Mouse (Mus musculus) ovary, postnatal 14 days (tissue): Measurements from ENCODE around the gene D6Wsu163e.
A peak's percentile ranks its signal among the peaks of the same experiment; 100 is the strongest.

ENCODE experiments used
- DNase-seq: peaks from one replicate; pipeline ENCODE4 v3.0.0; 2022; ENCODE audit warnings: low spot score

Gene D6Wsu163e

DNA sequence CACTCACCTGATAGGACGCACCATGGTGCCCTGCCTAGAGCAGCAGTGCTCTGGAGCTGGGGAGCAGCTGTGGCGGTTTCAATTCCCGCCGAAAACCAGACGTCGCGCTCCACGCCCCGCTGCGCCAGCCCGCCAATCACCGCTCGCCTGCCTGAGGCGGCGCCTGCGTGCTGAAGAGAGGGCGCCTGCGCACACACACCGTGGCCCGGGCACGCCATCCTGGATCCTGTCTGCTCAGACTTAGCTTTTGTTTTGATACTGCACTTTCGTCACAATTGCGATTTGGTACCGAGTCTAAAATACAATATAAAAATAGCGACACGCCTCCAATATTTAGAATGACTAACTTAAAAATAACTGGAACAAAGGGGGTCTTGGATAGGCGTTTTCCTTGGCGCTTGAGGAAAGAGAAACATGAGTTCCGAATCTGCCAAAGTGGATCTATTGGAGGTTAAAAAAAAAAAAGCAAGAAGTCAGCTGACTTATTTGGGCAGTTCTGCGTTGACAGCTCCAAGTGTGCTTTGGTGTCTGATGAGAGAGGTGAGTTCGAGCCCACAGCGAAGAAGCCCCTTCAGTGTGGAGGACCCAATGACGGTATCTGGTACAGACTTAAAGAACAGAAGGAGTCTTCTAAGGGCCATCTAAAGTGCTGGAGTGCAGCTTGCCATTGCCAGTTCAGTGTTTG is at the start of gene D6Wsu163e, which contains the start of gene Rad51ap1:
Gene D6Wsu163e, plus strand, starts transcription at position 476 of the 685 bp plus-strand sequence.
Gene Rad51ap1, minus strand, starts transcription at position 101 of the 685 bp plus-strand sequence.
- DNase-seq = peak; percentile 90

DNA sequence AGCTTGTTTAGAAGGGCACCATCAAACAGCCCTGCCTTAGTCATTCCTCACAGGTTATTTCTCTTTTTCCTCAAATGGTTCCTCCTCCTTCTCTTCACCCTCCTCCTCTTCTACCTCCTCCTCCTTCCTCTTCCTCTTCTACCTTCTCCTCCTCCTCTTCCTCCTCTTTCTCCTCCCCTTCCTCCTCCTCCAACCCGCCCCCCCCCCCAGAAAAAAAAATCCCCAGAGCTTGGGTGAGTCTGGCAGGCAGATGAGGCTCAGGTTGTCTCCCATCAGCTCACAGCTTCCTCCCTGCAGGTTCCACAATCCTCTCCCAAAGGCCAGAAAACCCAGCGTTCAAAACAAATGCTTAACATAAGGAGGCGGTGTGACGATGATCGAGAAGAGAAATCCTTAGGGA is 32.4 kb upstream of the D6Wsu163e start:
- DNase-seq = no peak

DNA sequence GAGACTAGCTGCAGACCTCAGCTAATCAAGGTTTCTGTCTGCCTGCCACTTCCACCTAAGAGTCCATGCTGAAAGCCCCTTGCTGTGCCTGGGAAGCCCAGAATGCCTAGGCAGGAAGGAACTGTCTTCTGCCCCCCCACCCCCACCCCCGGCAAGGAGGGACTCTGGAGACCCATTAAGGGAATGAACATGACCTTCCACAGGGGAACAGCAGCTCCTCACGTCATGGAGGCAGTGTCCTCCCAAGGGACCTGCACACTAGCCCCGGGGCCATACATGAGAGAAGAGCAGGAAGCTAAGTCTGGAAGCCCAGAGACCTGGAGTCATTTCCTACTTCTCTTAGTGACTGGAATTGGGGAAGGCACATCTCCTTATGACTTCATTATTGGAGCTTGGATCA is 31.9 kb upstream of the D6Wsu163e start:
- DNase-seq = no peak

DNA sequence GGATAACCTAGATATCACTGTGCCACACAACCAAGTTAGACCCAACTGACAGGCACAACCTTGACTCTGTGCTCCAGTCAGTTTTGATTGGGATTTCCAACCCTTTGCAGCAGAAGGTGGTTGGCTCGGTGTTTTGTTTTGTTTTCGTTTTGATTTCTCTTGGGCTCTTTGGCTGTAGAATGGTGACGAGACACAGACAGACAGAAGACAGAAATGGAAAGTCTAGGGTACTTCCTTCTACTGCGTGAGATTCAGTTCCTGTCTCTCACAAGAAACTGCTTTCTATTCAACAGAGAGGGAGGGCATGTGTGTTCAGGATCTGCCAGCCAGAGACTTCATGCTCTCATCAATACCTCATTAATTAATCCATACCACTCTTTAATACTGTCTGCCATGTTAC is 29.0 kb upstream of the D6Wsu163e start:
- no peak for DNase-seq

DNA sequence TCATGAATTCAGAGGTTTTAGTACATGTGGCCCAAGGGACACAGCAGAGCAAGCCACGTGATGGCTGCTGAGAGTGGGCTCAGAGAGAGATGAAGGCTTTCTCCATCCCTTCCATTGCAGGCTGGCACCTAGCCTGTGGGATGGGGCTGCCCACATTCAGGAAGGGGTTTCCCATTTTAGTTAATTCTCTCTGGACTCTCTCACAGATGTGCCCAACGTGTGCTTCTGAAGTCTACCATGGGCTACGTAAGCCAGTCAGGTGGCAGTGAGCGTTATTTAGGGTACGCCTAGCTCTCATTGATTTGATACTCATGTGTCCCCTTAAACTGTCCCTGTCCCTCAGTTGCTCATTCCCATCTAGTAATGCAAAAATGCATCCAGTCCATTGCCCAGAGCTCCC is 24.8 kb upstream of the D6Wsu163e start:
- DNase-seq = no peak

DNA sequence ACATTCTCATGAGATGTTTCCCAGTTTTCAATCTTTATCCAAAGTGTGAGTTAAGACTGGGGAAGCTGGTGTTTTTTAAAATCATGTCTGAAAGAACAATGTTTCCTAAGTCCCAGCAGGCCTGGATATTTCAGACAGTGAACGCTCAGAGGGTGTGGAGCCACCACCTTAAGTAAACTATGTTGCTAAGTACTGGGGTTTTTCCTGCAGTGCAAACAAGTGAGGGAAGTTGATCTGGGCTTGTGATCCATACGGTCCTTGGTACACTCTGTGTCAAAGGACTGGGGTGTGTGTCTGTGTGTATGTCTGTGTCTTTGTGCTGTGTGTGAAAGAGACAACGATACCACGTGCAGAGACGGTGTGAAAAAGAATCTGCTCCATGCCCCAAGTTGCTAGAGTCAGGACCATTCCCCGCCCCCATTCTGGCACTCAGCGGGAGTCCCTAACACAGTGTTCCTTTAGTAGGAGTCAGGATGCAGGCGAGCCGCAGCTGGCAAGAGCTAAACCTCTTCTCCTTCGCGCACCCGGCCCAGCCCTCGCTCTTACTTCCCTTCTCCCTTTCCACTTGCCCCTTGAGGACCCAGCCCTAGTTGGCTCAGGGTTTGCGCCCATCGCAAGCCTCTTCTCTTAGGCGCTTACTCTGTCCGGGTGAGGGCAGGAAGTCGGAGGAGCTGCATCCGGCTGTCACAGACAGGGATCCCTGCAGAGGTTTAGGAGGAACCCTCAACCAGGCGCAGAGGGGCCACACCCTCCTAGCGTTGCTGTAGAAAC is 18.5 kb upstream of the D6Wsu163e start, which contains the start of gene Dyrk4:
Gene Dyrk4, minus strand, starts transcription at position 729 of the 771 bp plus-strand sequence.
- DNase-seq = peak; percentile 3

DNA sequence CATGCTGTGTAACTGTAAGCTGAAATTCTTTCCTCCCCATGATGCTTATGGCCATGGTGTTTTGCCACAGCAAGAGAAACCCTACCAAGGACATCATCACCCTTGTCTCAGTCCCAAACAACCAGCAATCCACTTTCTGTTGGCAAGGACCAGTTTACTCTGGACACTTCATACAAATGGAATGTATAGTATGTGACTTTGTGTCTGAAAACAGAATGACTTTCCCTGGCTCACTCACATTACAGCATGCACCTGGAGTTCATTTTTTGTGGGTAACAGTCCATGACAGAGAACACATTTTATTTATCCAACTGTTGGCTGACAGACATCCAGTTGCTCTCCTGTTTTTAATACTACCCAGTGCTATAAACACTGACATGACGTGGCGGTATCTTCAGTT is 6.9 kb upstream of the D6Wsu163e start:
- no peak for DNase-seq

DNA sequence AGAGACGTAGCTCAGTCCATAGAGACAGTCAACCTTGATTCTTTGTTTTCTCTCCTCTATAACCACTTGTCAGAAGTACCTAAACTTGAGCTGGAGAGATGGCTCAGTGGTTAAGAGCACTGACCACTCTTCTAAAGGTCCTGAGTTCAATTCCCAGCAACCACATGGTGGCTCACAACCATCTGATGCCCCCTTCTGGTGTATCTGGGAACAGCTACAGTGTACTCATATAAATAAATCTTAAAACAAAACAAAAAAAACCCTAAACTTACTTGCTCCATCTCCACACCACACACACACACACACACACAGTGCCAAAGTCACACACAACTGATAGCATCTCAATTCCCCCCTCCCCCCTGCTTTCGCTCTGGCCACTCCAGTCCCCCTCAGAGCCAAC is 1.7 kb upstream of the D6Wsu163e start:
- no peak for DNase-seq

DNA sequence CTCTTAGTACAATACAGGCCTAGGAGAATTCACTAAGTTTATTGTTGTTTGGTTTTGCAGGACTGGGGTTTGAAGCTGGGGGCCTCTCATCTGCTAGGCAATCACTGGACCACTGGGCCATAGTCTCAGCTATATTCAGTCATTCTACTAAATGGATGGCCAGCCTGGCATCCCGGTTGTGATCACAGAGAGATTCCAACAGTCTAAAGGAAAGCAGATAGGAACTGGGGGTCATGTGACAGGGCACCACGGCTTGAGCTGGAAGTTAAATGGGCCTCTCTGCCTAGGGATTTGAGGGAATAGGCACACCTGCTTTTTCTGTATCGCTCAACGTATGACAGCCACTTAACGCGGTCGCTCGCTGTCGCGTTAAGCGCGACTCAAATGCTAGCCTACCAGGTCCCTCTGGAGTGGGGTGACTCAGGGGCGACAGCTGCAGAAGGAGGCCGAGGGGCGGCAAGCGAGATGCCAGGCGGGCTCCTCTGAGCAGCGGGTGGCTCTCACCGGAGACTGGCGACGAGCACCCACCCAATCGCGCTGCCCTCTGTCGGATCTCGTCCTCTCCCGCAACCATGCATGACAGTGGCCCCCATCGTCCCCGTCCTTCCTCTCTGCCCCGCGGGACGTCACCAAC is 792 bp upstream of the D6Wsu163e start:
- DNase-seq = no peak

DNA sequence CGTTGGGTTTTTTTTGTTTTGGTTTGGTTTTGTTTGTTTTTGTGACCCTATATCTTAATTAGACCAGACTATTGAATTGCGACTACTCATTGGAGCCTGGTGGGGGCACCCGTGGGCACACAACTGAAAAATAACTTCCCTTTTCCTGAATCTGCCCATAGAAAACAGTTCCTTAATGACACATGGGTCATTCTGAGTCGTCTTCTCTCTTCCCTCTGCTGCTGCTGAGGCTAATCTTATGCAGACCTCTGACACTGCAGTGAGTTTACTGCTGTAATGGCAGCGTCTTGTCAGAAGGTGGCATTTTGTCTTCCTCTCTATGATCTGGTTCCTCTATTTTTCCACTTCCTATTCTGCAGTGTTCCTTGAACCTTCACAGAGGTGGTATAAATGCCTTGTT is 689 bp downstream of the D6Wsu163e start:
- DNase-seq = no peak

DNA sequence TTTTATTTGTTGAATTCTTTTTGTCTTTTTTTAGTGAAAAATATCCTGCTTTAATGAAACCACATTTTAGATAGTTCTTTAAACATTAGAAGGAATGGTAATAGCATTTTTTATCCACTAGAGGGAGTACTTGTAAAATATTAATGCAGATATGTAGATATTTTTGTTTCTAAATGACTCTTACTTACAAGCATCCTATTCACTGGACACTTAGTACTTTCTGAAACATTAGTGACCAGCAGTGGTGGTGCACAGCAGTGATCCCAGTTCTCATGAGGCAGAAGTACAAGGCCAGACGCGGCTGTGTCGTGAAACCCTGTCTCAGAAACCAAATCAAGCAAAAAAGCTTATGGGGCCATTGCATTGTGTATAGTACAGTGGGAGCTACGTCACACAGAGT is 8.6 kb downstream of the D6Wsu163e start:
- no peak for DNase-seq

DNA sequence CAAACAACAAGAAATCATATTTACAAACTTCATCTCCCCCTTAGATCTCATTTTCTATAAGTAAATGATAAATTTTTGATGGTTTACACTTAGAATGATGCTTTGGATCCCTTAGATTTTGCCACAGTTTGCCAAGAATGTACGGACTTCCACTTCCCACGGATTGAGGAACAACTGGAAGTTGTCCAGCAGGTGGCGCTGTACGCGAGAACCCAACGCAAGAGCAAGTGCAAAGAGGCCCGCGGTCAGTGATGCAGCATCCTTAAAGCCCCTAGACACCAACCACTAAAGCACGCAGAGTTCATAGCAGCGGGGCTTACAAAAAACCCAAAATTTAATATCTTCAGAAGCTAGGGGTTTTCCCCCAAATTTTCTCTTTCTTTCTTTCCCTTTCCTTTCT is 16.0 kb downstream of the D6Wsu163e start:
- DNase-seq = peak; percentile 70

DNA sequence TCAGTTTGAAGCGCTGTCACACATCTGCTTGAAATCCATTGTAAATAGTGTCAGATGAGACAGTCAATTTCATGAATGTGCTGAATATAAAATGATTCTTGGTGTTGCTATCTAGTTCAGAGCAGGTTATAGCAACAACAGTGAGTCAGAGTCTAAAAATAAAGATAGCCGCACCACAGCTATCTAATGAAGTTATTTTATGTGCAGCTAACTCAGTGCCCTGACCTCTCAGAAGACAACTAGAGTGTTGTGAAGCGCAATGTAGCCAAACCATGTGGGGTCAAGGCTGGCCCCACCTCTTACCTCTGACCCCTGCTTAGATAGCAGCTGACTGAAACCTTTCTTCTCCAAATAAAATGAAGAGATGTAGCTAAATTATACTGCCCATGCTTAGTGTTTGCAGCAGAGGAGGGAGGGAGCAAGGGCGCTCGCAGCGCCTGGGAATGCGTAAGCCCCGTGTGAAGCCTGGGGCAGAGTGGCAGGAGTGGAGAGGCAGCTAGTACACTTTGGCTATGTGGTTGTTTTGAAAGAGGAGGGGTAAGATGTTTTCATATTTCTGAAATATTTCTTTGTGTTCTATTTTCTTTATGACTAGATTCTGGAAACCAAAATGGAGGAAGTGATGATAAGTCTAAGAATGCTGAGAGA is 21.7 kb downstream of the D6Wsu163e start:
- DNase-seq = no peak

DNA sequence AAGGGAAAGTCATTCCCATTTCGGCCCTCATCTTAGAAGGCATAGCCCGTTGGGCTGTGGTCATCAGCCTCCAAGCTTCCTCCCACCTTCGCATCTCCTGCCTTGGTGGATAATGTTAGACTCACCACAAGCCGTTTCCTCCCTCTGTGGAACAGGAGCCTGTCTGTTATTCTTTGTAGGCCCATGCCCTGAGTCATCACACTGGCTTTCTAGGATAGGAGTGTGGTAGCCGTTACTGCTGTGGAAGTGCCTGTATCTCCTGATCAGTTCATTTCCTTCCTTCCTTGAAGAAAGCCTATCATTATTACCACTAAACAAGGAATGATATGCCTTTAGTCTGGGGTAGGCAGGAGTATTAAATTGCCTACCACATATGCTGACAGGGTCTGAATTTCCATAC is 22.9 kb downstream of the D6Wsu163e start:
- no peak for DNase-seq

DNA sequence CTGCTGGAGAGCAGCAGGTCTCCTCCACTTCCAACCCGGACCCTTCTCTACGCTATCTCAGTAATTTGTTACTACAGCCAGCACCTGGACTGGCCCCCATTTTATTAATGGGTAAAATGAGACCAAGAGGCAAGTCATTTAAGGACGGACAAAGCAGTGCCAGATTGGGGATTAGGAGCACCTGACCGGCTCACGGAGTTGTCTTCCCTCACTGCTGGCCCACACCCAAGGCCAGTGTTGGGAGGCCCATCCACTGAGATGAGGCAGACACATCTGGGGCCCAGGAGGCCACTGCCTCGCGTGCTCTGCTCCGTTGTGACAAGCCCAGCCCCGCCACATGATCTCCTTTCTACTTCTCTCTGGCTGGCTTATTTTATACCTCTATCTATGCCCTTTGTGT is 23.7 kb downstream of the D6Wsu163e start:
- no peak for DNase-seq

DNA sequence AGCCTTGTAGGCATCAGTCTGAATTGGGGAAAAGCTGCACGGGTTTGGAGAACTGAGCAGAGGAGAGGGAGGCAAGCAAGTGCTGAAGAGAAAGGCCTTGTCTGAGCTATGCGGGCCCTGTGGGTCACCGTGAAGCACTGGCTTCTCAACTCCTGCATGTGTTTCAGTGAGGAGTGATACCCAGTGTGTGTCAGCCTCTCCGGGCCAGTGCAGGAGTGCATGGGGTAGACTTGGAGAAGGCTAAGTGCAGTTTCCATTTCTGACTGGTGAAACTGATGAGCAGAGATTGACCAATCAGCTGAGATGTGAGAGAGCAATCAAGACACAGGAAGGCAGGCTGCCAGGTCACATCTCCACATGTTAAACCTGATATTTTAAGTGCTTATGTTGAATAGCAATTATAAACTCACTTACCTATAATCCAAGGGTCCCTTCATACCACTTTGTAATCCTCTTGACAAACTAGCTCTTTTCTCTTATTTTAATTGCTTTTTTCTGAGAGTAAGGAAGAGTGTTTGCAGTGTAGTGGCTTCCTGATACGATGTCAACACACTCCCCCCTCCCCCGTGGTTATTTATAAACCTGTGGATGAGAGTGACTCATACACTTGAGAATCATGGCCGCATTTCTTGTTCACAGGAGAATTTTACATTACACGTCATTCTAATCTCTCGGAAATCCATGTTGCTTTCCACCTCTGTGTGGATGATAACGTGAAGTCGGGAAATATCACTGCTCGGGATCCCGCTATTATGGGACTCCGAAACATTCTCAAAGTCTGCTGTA is 26.7 kb downstream of the D6Wsu163e start:
- no peak for DNase-seq

DNA sequence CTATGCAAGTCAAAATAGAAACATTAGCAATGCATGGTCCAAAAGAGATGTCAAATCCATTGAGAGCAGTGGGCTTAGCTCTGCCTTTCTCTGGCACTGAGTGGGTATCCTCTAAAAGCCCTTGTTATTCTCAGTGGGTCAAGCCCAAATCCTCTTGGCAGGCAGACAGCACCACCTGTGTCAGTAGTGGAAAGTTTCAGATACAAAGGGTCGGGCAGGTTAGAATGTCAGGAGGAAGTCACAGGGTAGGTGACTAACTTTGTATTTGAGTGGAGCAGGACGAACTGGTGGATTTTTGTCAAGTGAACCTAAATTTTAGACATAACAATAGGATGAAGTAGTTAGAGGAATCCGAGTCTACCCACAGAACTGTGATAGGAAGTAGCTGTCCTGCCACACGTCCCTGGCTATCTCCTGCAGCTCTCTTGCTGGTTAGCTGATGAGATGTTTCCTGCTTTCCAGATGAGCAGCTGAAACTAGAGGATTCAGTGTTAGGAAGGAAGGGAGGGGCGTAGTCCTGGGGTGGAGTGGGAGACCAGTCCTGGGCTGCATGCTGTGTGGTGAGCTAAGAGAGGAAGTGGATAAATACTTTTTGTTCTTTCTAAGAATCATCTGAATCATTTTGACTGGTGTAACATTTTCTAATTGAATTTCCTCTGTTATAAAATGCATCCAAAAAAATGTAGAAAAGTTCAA is 41.9 kb downstream of the D6Wsu163e start:
- no peak for DNase-seq

DNA sequence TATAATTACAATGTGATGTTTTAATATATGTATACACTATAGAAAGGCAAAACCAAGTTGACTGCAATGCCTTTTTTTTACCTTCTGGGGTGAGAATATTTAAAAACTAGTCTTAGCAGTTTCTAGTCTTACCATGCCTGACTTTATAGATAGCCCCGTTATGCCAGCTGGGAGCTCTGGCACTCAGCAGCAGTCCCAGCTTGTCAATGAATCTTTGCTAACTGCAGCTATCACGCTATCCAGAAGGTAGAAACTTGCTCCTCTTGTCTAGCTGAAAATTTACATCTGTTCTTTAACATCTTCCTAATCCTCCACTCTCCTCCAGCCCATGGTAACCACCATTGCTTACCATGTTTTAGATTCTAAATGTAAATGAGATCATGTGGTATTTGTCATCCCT is 53.9 kb downstream of the D6Wsu163e start:
- no peak for DNase-seq

DNA sequence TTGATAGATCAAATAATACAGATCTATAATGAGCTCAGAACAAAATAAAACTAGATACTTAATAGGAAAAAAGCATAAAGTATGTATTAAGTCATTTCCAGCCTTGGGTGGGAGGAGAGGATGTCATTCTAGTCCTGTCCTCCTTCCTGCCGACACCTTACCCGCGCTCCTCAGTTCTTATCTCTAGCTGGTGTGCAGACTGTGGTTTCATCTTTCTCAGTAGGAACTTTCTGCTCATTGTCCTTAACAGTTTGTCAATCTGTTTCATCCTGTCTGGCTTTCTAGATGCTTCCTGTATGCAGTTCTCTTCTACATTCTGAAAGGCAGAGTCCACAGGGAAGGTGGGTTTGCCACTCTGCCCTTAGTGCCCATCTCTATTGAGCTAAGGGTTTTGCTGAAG is 55.7 kb downstream of the D6Wsu163e start:
- DNase-seq = no peak

DNA sequence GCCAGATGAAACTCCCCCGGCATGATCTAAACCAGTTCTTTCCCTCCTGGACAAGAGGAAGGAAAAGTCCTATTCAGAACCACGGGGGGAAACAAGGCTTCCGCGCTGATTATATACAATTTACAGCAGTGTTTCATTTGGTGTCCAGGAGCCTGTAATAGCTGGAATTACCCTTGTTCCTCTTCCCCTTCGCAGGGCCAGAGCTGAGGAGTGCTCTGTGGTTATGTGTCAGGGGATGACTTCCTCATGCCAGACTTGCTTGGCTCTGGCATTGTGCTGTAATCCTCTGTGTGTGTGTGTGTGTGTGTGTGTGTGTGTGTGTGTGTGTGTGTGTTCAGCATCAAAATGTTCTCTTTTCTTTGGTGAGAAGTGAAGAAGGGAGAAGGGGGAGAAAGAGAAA is 56.6 kb downstream of the D6Wsu163e start:
- no peak for DNase-seq

DNA sequence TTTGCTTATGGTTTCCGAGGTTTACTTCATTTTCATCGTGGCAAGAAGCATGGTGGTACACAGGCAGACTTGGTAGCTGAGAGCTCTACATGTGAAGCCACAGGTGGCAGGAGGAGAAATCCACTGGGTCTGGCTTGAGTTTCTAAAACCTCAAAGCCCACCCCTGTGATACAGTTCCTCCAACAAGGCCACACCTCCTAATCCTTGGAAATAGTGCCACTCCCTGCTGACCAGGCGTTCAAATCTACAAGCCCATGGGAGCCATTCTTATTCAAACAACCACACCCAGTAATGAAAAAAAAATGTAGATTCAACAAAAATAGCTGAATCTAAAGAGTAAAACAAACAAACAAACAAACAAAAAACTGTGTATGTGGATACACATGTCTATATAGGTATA is 65.9 kb downstream of the D6Wsu163e start:
- DNase-seq = no peak
